ENCODE assay signal across 12 mouse cellular contexts in genomic region chr11:51824867-51825424, GRCm38 (mm10).
"Had no signal": no experiment of that assay in that cellular context is flagged by ENCODE, and none has a peak within 500 bp of the region (broad histone marks: within the 10 kb centered on the region; RNA-seq: fewer than 3 reads in every experiment).

No protein-coding gene starts in this region.

- H3K4me1 ChIP-seq: limb, embryonic 10.5 days had no signal

- H3K4me3 ChIP-seq: left cerebral cortex, adult 2 months; limb, embryonic 10.5 days; liver, embryonic 13.5 days; midbrain, embryonic 10.5 days; neural tube, embryonic 12.5 days had no signal

- DNase-seq: kidney, postnatal 10 days; liver, embryonic 13.5 days; liver, postnatal 0 days; midbrain, embryonic 14.5 days; right cerebral cortex, postnatal 4 days; spleen, adult 18-20 months; thymus, adult 18-20 months; thymus, postnatal 14 days had no signal
